Mouse (Mus musculus) CH12.LX (cell line): ENCODE results near the gene Prkn.

ENCODE experiments used
- CTCF ChIP-seq, 2 experiments: IDR thresholded peaks in 1 of 2; conservative IDR thresholded peaks in 1 of 2; 2 replicates each; pipeline ENCODE4 v1.5.1; 2011 to 2012; ENCODE audit warnings: low read depth in 2 of 2, low read length in 2 of 2, improper control_type of control experiment in 1 of 2, inconsistent platforms in 1 of 2, mild to moderate bottlenecking in 1 of 2, moderate library complexity in 1 of 2
- ETS1 ChIP-seq: conservative IDR thresholded peaks from 2 replicates; pipeline ENCODE4 v1.6.1; 2012; ENCODE audit warnings: low read depth, mild to moderate bottlenecking, inconsistent platforms, low read length, improper control_type of control experiment, moderate library complexity
- NELFE ChIP-seq: IDR thresholded peaks from 2 replicates; pipeline ENCODE4 v1.6.1; 2011; ENCODE audit warnings: low read depth, low read length, improper control_type of control experiment
- NRF1 ChIP-seq: IDR thresholded peaks from 2 replicates; pipeline ENCODE4 v1.6.1; 2014; ENCODE audit warnings: low read depth, mild to moderate bottlenecking, inconsistent platforms, low read length, improper control_type of control experiment, moderate library complexity
- POLR2A ChIP-seq: IDR thresholded peaks from 2 replicates; pipeline ENCODE4 v1.6.1; 2011; ENCODE audit warnings: low read depth, mild to moderate bottlenecking, improper control_type of control experiment, low read length

DNA sequence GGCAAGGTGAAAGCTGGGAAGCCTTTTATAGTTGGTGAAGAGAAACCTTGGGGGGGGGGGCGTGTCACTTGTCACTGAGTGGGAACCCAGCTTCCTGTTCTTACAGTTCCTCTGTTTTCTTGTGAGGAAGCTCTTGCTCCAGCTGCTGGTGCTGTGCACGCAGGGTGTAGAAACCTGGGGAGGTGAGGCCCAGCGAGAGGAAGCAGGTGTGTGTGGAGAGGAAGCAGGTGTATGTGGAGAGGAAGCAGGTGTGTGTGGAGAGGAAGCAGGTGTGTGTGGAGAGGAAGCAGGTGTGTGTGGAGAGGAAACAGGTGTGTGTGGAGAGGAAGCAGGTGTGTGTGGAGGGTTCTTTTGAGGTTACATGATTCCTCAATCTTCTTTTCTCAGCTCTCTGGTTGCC is 266.8 kb downstream of the Prkn start:
- TF ChIP-seq NRF1 (no peak), NELFE (no peak), CTCF (conservative IDR thresholded peaks at IDR 0.05 in 1 of 2, IDR thresholded peaks at IDR 0.05 in 1 of 2; ENCODE audit: low read depth in 2 of 2, low read length in 2 of 2) (no peak), POLR2A (no peak), ETS1 (no peak)
